Mouse (Mus musculus) spleen, adult 2 months (tissue): Measurements from ENCODE around the gene Mcoln3.

Experiments
- CTCF ChIP-seq: fragments of 200-500 bp; IDR thresholded peaks from 2 replicates; pipeline ENCODE4 v1.5.1; 2011; ENCODE audit warnings: mild to moderate bottlenecking, inconsistent platforms; ENCODE audit not compliant: insufficient read depth, insufficient read length, insufficient replicate concordance; ENCODE audit errors: extremely low read depth
- POLR2A ChIP-seq: fragments of 200-500 bp; IDR thresholded peaks from 2 replicates; pipeline ENCODE4 v1.6.1; 2011; ENCODE audit warnings: low read depth, low read length, inconsistent platforms

GRCm38 (mm10) chr3:146180341-146180740 is 63.1 kb downstream of the Mcoln3 start:
- no peak for TF ChIP-seq POLR2A
- no peak for TF ChIP-seq CTCF
